Mouse (Mus musculus): ENCODE measurements around the gene Cryba4.

- TF ChIP-seq POLR2A (IDR thresholded peaks at IDR 0.05; ENCODE audit: borderline replicate concordance, insufficient read depth, low read length) (no peak), CTCF (IDR thresholded peaks at IDR 0.05; ENCODE audit: borderline replicate concordance, insufficient read depth, low read depth, low read length) (no peak)
These were observed 40.1 kb upstream of the Cryba4 start for GRCm38 (mm10) chr5:112292343-112292980.
